ENCODE assay signal across 8 mouse cellular contexts in genomic region chr9:31384786-31385499, GRCm38 (mm10). TPM values are rescaled to one million over a fixed set of nuclear protein-coding genes. Genes with fewer than 3 reads are reported as not detected.
DNase-seq lines count a peak whose midpoint lies in the region; ATAC-seq and TF ChIP-seq lines count a peak whose summit lies in the region.

No protein-coding gene starts in this region.

- H3K4me3 ChIP-seq in intestine, embryonic 14.5 days (ENCODE audit: low read depth, low read length): no peak overlapping the region
- H3K4me3 ChIP-seq in intestine, embryonic 15.5 days (replicated peaks): no peak overlapping the region
- peak overlapping the region; percentile 67 to 98; a peak in 2 of 4 replicates for H3K4me3 ChIP-seq in MEL (ENCODE audit: control insufficient read depth in 1 of 2, insufficient read depth in 1 of 2, low read depth in 2 of 2, low read length in 2 of 2)
- H3K4me3 ChIP-seq in forebrain, embryonic 13.5 days: no peak overlapping the region
- H3K4me3 ChIP-seq in liver, embryonic 16.5 days (ENCODE audit: low read depth, low read length): peak overlapping the region; percentile 78; the same call in 1 of the 2 replicates
- H3K4me3 ChIP-seq in left cerebral cortex, adult 2 months: no peak overlapping the region

- H3K9ac ChIP-seq in intestine, embryonic 14.5 days (ENCODE audit: low read length): no peak overlapping the region
- H3K9ac ChIP-seq in intestine, embryonic 15.5 days: no peak overlapping the region
- no peak overlapping the region for H3K9ac ChIP-seq in MEL (ENCODE audit: control insufficient read depth, low read depth, low read length, poor library complexity, severe bottlenecking)
- no peak overlapping the region for H3K9ac ChIP-seq in forebrain, embryonic 13.5 days
- 0 out of 2 replicates have a peak overlapping the region, but pooled peaks have one; percentile 91 for H3K9ac ChIP-seq in liver, embryonic 16.5 days (ENCODE audit: low read depth, low read length)

- H3K36me3 ChIP-seq in intestine, embryonic 14.5 days (ENCODE audit: control insufficient read depth, insufficient read depth, low read length): peaks cover 9% of the 10 kb centered on the region; the same call in 1 of the 2 replicates
- H3K36me3 ChIP-seq in intestine, embryonic 15.5 days: no peaks in the 10 kb centered on the region
- H3K36me3 ChIP-seq in MEL (ENCODE audit: control insufficient read depth in 1 of 2, insufficient read depth in 2 of 2, low read length in 2 of 2): peaks cover 9% of the 10 kb centered on the region in 2 experiments
- H3K36me3 ChIP-seq in forebrain, embryonic 13.5 days (ENCODE audit: poor library complexity, severe bottlenecking): peaks cover 15% of the 10 kb centered on the region
- no peaks in the 10 kb centered on the region for H3K36me3 ChIP-seq in liver, embryonic 16.5 days (ENCODE audit: control insufficient read depth, insufficient read depth)

- no peak for TF ChIP-seq CTCF in MEL (IDR thresholded peaks at IDR 0.05 in 2 of 3, conservative IDR thresholded peaks at IDR 0.05 in 1 of 3; ENCODE audit: control insufficient read depth in 1 of 3, insufficient read depth in 1 of 3, low read depth in 2 of 3, low read length in 3 of 3, poor library complexity in 1 of 3, severe bottlenecking in 1 of 3)
- TF ChIP-seq CTCF in left cerebral cortex, adult 2 months (IDR thresholded peaks at IDR 0.05): no peak

- no peak for ATAC-seq in intestine, embryonic 14.5 days (replicated peaks; ENCODE audit: low FRiP score, low TSS enrichment, low read depth)
- ATAC-seq in intestine, embryonic 15.5 days: no peak
- no peak for ATAC-seq in forebrain, embryonic 13.5 days
- no peak for ATAC-seq in liver, embryonic 16.5 days (ENCODE audit: low read depth)

- H3K9me3 ChIP-seq in intestine, embryonic 14.5 days (ENCODE audit: control insufficient read depth, low read length): no peaks in the 10 kb centered on the region
- H3K9me3 ChIP-seq in intestine, embryonic 15.5 days: no peaks in the 10 kb centered on the region
- H3K9me3 ChIP-seq in MEL (replicated peaks; ENCODE audit: insufficient read depth, low read length): no peaks in the 10 kb centered on the region
- no peaks in the 10 kb centered on the region for H3K9me3 ChIP-seq in forebrain, embryonic 13.5 days (replicated peaks)
- H3K9me3 ChIP-seq in liver, embryonic 16.5 days (replicated peaks; ENCODE audit: control insufficient read depth, low read length): no peaks in the 10 kb centered on the region

- H3K4me1 ChIP-seq in intestine, embryonic 14.5 days (replicated peaks; ENCODE audit: control insufficient read depth, insufficient read depth, low read length): peaks cover 6% of the 10 kb centered on the region
- H3K4me1 ChIP-seq in intestine, embryonic 15.5 days (replicated peaks): peaks cover 4% of the 10 kb centered on the region
- peaks cover under 1 to 14% of the 10 kb centered on the region in 2 experiments for H3K4me1 ChIP-seq in MEL (ENCODE audit: control insufficient read depth in 1 of 2, insufficient read depth in 2 of 2, low read length in 2 of 2)
- H3K4me1 ChIP-seq in forebrain, embryonic 13.5 days: peaks cover 25% of the 10 kb centered on the region
- peaks cover 16% of the 10 kb centered on the region for H3K4me1 ChIP-seq in liver, embryonic 16.5 days (ENCODE audit: control insufficient read depth, low read depth, low read length)

- no peak for TF ChIP-seq RAD21 in MEL (IDR thresholded peaks at IDR 0.05; ENCODE audit: low read depth, low read length)

- peak; percentile 43 for DNase-seq in intestine, embryonic 14.5 days (ENCODE audit: low spot score)
- DNase-seq in MEL (ENCODE audit: low read depth, low spot score): no peak
- DNase-seq in left cerebral cortex, adult 2 months (ENCODE audit: extremely low spot score in 1 of 2, low spot score in 2 of 2): no peak
- DNase-seq in right cerebral cortex, postnatal 25 days: no peak
- DNase-seq in layer of hippocampus, adult 9-10 months (ENCODE audit: low spot score): no peak

- H3K27me3 ChIP-seq in intestine, embryonic 14.5 days (replicated peaks; ENCODE audit: control insufficient read depth, insufficient read depth, low read length): no peaks in the 10 kb centered on the region
- H3K27me3 ChIP-seq in intestine, embryonic 15.5 days (replicated peaks): no peaks in the 10 kb centered on the region
- H3K27me3 ChIP-seq in MEL (ENCODE audit: control insufficient read depth in 1 of 2, insufficient read depth in 2 of 2, low read length in 2 of 2): no peaks in the 10 kb centered on the region
- no peaks in the 10 kb centered on the region for H3K27me3 ChIP-seq in forebrain, embryonic 13.5 days
- H3K27me3 ChIP-seq in liver, embryonic 16.5 days (ENCODE audit: control insufficient read depth, insufficient read depth, low read depth, low read length): no peaks in the 10 kb centered on the region

- intact Hi-C loops in left cerebral cortex, adult 2 months (cut with DNase I): no loop called here

- 81% methylated on average over 17 of the region's 17 CpGs for WGBS in intestine, embryonic 14.5 days
- 79% methylated on average over 17 of the region's 17 CpGs for WGBS in intestine, embryonic 15.5 days
- WGBS in forebrain, embryonic 13.5 days: 85% methylated on average over 17 of the region's 17 CpGs
- 78% methylated on average over 17 of the region's 17 CpGs for WGBS in liver, embryonic 16.5 days (ENCODE audit: insufficient replicate concordance)

- no peak overlapping the region for H3K4me2 ChIP-seq in intestine, embryonic 14.5 days (ENCODE audit: low read length)
- H3K4me2 ChIP-seq in intestine, embryonic 15.5 days (replicated peaks): no peak overlapping the region
- peak overlapping the region; percentile 66; the same call in 1 of the 2 replicates for H3K4me2 ChIP-seq in forebrain, embryonic 13.5 days
- H3K4me2 ChIP-seq in liver, embryonic 16.5 days (ENCODE audit: low read depth, low read length): peak overlapping the region; percentile 91

- H3K27ac ChIP-seq in intestine, embryonic 14.5 days (ENCODE audit: low read depth): no peak overlapping the region
- H3K27ac ChIP-seq in intestine, embryonic 15.5 days: no peak overlapping the region
- H3K27ac ChIP-seq in MEL (ENCODE audit: control insufficient read depth, low read depth, low read length): no peak overlapping the region
- H3K27ac ChIP-seq in forebrain, embryonic 13.5 days: no peak overlapping the region
- H3K27ac ChIP-seq in liver, embryonic 16.5 days (ENCODE audit: low read length): no peak overlapping the region
- H3K27ac ChIP-seq in left cerebral cortex, adult 2 months: no peak overlapping the region

- H3K79me2 ChIP-seq in MEL (ENCODE audit: control insufficient read depth, insufficient read depth, low read length, poor library complexity): peaks cover 19% of the 10 kb centered on the region

- TF ChIP-seq EP300 in MEL (IDR thresholded peaks at IDR 0.05; ENCODE audit: low read depth in 1 of 2, low read length in 2 of 2): no peak

- TF ChIP-seq POLR2A in MEL (IDR thresholded peaks at IDR 0.05; ENCODE audit: control insufficient read depth in 1 of 2, insufficient read depth in 1 of 2, low read depth in 1 of 2, low read length in 2 of 2, poor library complexity in 1 of 2): no peak

TF ChIP-seq in MEL, 35 proteins besides CTCF, POLR2A, EP300 and RAD21:
- no peak for TF ChIP-seq ETS1 (IDR thresholded peaks at IDR 0.05; ENCODE audit: low read depth, low read length)
- no peak for TF ChIP-seq ELF1 (IDR thresholded peaks at IDR 0.05; ENCODE audit: low read depth, low read length)
- TF ChIP-seq CHD1 (IDR thresholded peaks at IDR 0.05; ENCODE audit: low read depth, low read length): no peak
- TF ChIP-seq MAX (IDR thresholded peaks at IDR 0.05; ENCODE audit: low read length): no peak
- no peak for TF ChIP-seq JUND (IDR thresholded peaks at IDR 0.05; ENCODE audit: low read depth, low read length)
- no peak for TF ChIP-seq MXI1 (IDR thresholded peaks at IDR 0.05; ENCODE audit: low read depth, low read length)
- TF ChIP-seq USF2 (IDR thresholded peaks at IDR 0.05; ENCODE audit: borderline replicate concordance in 1 of 2, insufficient read depth in 1 of 2, low read depth in 1 of 2, low read length in 2 of 2): no peak
- no peak for TF ChIP-seq NRF1 (IDR thresholded peaks at IDR 0.05; ENCODE audit: insufficient read depth, low read depth, low read length, poor library complexity, severe bottlenecking)
- no peak for TF ChIP-seq MEF2A (IDR thresholded peaks at IDR 0.05; ENCODE audit: extremely low read depth, insufficient replicate concordance, low read depth, low read length, poor library complexity, severe bottlenecking)
- TF ChIP-seq TCF12 (IDR thresholded peaks at IDR 0.05; ENCODE audit: low read depth, low read length): no peak
- TF ChIP-seq GABPA (IDR thresholded peaks at IDR 0.05; ENCODE audit: low read depth, low read length): no peak
- no peak for TF ChIP-seq POLR2AphosphoS2 (IDR thresholded peaks at IDR 0.05; ENCODE audit: low read length)
- TF ChIP-seq USF1 (IDR thresholded peaks at IDR 0.05; ENCODE audit: low read depth, low read length): no peak

RNA-seq across cellular contexts. Expression of gene Nfrkb, which starts 1.0 kb away (rescaled TPM):
- polyA plus RNA-seq in intestine, embryonic 14.5 days (2014; fragmentation: Nextera tagmentation; extraction: Ambion mirVana): 27.5 and 30.6 TPM in 2 replicates
- polyA plus RNA-seq in intestine, embryonic 15.5 days (2015; fragmentation: Nextera tagmentation; extraction: Ambion mirVana): 17.3 and 18.2 TPM in 2 replicates
- total RNA-seq in MEL (2012; rRNA removed): 20.3 and 21.3 TPM in 2 replicates
- polyA plus RNA-seq in MEL (2012; ENCODE audit: insufficient read depth in 1 of 2, insufficient read length in 2 of 2, low read depth in 1 of 2, low replicate concordance in 2 of 2, missing spikeins in 1 of 2): 10 to 100 TPM; 33.8 to 54.1 TPM
- 27.7 and 33.9 TPM in 2 replicates for polyA plus RNA-seq in forebrain, embryonic 13.5 days (2015; fragmentation: Nextera tagmentation; extraction: Ambion mirVana)
- 4.6 and 5.5 TPM in 2 replicates for polyA plus RNA-seq in liver, embryonic 16.5 days (2015; fragmentation: Nextera tagmentation; extraction: Ambion mirVana)
- 10 to 100 TPM; 31.4 to 33.6 TPM for total RNA-seq in left cerebral cortex, adult 2 months (2021)

Comparison
In these comparisons a context has a peak if more than half of its experiments do, and no peak if none do; other contexts are left out.
1. H3K4me2 ChIP-seq: peak in forebrain, embryonic 13.5 days (single experiment) and liver, embryonic 16.5 days (single experiment); none in intestine, embryonic 14.5 days (single experiment) and intestine, embryonic 15.5 days (single experiment).
2. H3K4me3 ChIP-seq: peak in MEL (2 of 2) and liver, embryonic 16.5 days (single experiment); none in intestine, embryonic 14.5 days (single experiment), intestine, embryonic 15.5 days (single experiment), forebrain, embryonic 13.5 days (single experiment) and left cerebral cortex, adult 2 months (single experiment).